Mouse (Mus musculus) kidney, embryonic 16.5 days (tissue): ENCODE data around the gene Tsc22d4. TPM values are rescaled to one million over a fixed set of nuclear protein-coding genes. Genes with fewer than 3 reads are reported as not detected.

Experiments used
- ATAC-seq: fragments of 200-750 bp; cut with Nextera tagmentation; 2 replicates; pipeline ENCODE4 v1.8.0; 2017; ENCODE audit warnings: moderate TSS enrichment; ENCODE audit not compliant: low FRiP score, low TSS enrichment
- H3K27ac ChIP-seq: fragments of 300-500 bp; sonication (generic); 2 replicates; pipeline ENCODE4 v1.5.1; 2014; ENCODE audit warnings: low read length
- H3K27me3 ChIP-seq: fragments of 300-500 bp; sonication (generic); 2 replicates; pipeline ENCODE4 v1.6.1; 2014; ENCODE audit warnings: low read length, control low read depth, mixed read lengths; ENCODE audit not compliant: insufficient read depth
- H3K36me3 ChIP-seq: fragments of 300-500 bp; sonication (generic); 2 replicates; pipeline ENCODE4 v1.6.1; 2014; ENCODE audit warnings: low read length, control low read depth, mixed read lengths; ENCODE audit not compliant: insufficient read depth
- H3K4me1 ChIP-seq: fragments of 300-500 bp; sonication (generic); 2 replicates; pipeline ENCODE4 v1.6.1; 2014; ENCODE audit warnings: low read length, control low read depth, mixed read lengths; ENCODE audit not compliant: insufficient read depth
- H3K4me2 ChIP-seq: fragments of 300-500 bp; sonication (generic); replicated peaks from 2 replicates; pipeline ENCODE4 v1.6.1; 2014; ENCODE audit warnings: low read depth, low read length
- H3K4me3 ChIP-seq: fragments of 300-500 bp; sonication (generic); 2 replicates; pipeline ENCODE4 v1.5.1; 2014; ENCODE audit warnings: mild to moderate bottlenecking, low read length
- H3K9ac ChIP-seq: fragments of 300-500 bp; sonication (generic); replicated peaks from 2 replicates; pipeline ENCODE4 v1.6.1; 2014; ENCODE audit warnings: low read length
- H3K9me3 ChIP-seq: fragments of 300-500 bp; sonication (generic); 2 replicates; pipeline ENCODE4 v1.6.1; 2016; ENCODE audit warnings: low read length, control low read depth
- WGBS: fragments of 180-500 bp; shearing (Covaris S2); extraction: QIAGEN DNeasy Blood & Tissue Kit; methylation state at CpG from one replicate; pipeline ENCODE4 v1.1.7; 2014; 5-methylcytosine and 5-hydroxymethylcytosine counted together
- polyA plus RNA-seq: library from polyadenylated mRNA; unstranded; fragments of >200 nt; fragmentation: Nextera tagmentation; extraction: Ambion mirVana; gene quantifications from 2 replicates; pipeline ENCODE4 v1.2.1, GENCODE M21; 2015

Gene Tsc22d4
- polyA plus RNA-seq, 1 experiment from 2014 or later, result 129 TPM

DNA sequence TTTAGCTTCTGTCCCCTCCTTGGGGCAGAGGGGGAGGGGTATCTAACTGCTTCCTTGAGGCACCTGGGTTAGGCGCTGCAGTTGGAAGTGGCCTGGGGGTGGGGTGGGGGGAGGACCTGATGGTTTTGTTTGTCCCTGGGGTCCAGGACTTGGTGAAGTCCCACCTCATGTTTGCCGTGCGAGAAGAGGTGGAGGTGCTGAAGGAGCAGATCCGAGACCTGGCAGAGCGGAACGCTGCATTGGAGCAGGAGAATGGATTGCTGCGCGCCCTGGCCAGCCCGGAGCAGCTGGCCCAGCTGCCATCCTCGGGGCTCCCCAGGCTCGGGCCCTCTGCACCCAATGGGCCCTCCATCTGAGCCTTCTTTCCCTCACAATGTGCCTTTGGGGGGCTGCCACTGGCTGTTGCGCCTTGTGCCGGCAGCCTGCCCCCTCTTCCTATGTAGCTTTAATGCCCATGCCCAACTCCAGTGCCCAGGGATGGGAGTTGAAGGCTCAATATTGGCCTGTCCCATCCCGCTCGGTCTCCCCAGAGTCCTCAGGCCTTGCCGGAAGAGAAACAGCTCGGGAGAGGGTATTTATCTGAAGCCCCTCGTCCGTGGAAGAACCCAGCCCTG lies 13.5 kb downstream of the Tsc22d4 start:
- peaks cover 3% of the 10 kb centered on the region; the same call in 1 of the 2 replicates for H3K4me1 ChIP-seq
- no peaks in the 10 kb centered on the region for H3K27me3 ChIP-seq
- no peaks in the 10 kb centered on the region for H3K9me3 ChIP-seq
- no peak overlapping the region for H3K27ac ChIP-seq
- H3K36me3 ChIP-seq, result peaks cover 34% of the 10 kb centered on the region
- WGBS, result 93% methylated on average over 19 of the region's 19 CpGs
- H3K9ac ChIP-seq, result no peak overlapping the region
- ATAC-seq, result no peak
- H3K4me3 ChIP-seq, result no peak overlapping the region
- no peak overlapping the region for H3K4me2 ChIP-seq

- H3K9me3 ChIP-seq, result no peaks in the 10 kb centered on the region
- no peak overlapping the region for H3K4me2 ChIP-seq
- H3K9ac ChIP-seq, result no peak overlapping the region
- peaks cover 3% of the 10 kb centered on the region; the same call in 1 of the 2 replicates for H3K4me1 ChIP-seq
- H3K27ac ChIP-seq, result no peak overlapping the region
- no peak overlapping the region for H3K4me3 ChIP-seq
- H3K36me3 ChIP-seq, result peaks cover 30% of the 10 kb centered on the region
- H3K27me3 ChIP-seq, result no peaks in the 10 kb centered on the region
- peak; percentile 42; the same call in 1 of the 2 replicates for ATAC-seq
- WGBS, result 45% methylated on average over 4 of the region's 4 CpGs
These were observed 14.5 kb downstream of the Tsc22d4 start for GRCm38 (mm10) chr5:137759971-137760412.

- no peak for ATAC-seq
These were observed 19.2 kb downstream of the Tsc22d4 start for GRCm38 (mm10) chr5:137764609-137765340.

GRCm38 (mm10) chr5:137766270-137766669 lies 20.7 kb downstream of the Tsc22d4 start:
- no peak for ATAC-seq
- WGBS, result 68% methylated on average over 3 of the region's 3 CpGs
- peaks cover 4% of the 10 kb centered on the region; the same call in 1 of the 2 replicates for H3K9me3 ChIP-seq
- H3K27me3 ChIP-seq, result no peaks in the 10 kb centered on the region
- 0 out of 2 replicates have a peak, but pooled peaks cover 2% of the 10 kb centered on the region for H3K36me3 ChIP-seq
- no peak overlapping the region for H3K9ac ChIP-seq
- no peak overlapping the region for H3K4me3 ChIP-seq
- H3K4me2 ChIP-seq, result no peak overlapping the region
- no peaks in the 10 kb centered on the region for H3K4me1 ChIP-seq
- H3K27ac ChIP-seq, result no peak overlapping the region

More at GRCm38 (mm10) chr5:137764609-137765340, 19.2 kb downstream of the Tsc22d4 start:
- Histone ChIP-seq H3K4me2 (no peak overlapping the region), H3K4me3 (no peak overlapping the region), H3K4me1 (no peaks in the 10 kb centered on the region), H3K36me3 (0 out of 2 replicates have a peak, but pooled peaks cover 3% of the 10 kb centered on the region), H3K27me3 (no peaks in the 10 kb centered on the region), H3K9ac (no peak overlapping the region), H3K9me3 (peaks cover 4% of the 10 kb centered on the region; the same call in 1 of the 2 replicates), H3K27ac (no peak overlapping the region)
- 60% methylated on average over 9 of the region's 9 CpGs for WGBS

DNA sequence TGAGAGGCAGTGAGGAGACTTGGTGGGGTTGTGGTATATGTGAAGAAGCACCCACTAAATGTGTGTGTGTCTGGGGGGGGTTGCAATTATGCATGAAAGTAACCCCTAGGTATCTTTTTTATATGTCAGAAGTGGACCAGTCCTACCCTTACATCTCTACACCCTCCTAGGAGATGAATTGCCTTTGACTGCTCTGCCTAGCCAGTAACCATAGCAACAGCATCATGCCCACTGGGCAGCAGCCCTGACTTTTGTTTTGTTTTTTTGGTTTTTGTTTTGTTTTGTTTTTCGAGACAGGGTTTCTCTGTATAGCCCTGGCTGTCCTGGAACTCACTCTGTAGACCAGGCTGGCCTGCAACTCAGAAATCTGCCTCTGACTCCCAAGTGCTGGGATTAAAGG lies 22.9 kb downstream of the Tsc22d4 start:
- 59% methylated on average over 1 of the region's 1 CpGs for WGBS
- Histone ChIP-seq H3K4me3 (no peak overlapping the region), H3K4me1 (no peaks in the 10 kb centered on the region), H3K27me3 (no peaks in the 10 kb centered on the region), H3K4me2 (no peak overlapping the region), H3K27ac (no peak overlapping the region), H3K9ac (no peak overlapping the region), H3K36me3 (no peaks in the 10 kb centered on the region), H3K9me3 (peaks cover 4% of the 10 kb centered on the region; the same call in 1 of the 2 replicates)
- ATAC-seq, result no peak

- no peak overlapping the region for H3K27ac ChIP-seq
- H3K4me1 ChIP-seq, result no peaks in the 10 kb centered on the region
- no peak overlapping the region for H3K4me2 ChIP-seq
- H3K9me3 ChIP-seq, result peaks cover 4% of the 10 kb centered on the region; the same call in 1 of the 2 replicates
- WGBS, result 55% methylated on average over 2 of the region's 2 CpGs
- no peak overlapping the region for H3K9ac ChIP-seq
- no peak for ATAC-seq
- H3K36me3 ChIP-seq, result no peaks in the 10 kb centered on the region
- H3K27me3 ChIP-seq, result no peaks in the 10 kb centered on the region
- H3K4me3 ChIP-seq, result no peak overlapping the region
These were observed 25.2 kb downstream of the Tsc22d4 start for GRCm38 (mm10) chr5:137770709-137771108.

- no peak overlapping the region for H3K4me2 ChIP-seq
- H3K27me3 ChIP-seq, result no peaks in the 10 kb centered on the region
- 0 out of 2 replicates have a peak, but pooled peaks cover 7% of the 10 kb centered on the region for H3K4me1 ChIP-seq
- no peak for ATAC-seq
- no peak overlapping the region for H3K9ac ChIP-seq
- no peak overlapping the region for H3K27ac ChIP-seq
- no peak overlapping the region for H3K4me3 ChIP-seq
- no peaks in the 10 kb centered on the region for H3K36me3 ChIP-seq
- H3K9me3 ChIP-seq, result no peaks in the 10 kb centered on the region
These were observed 27.2 kb downstream of the Tsc22d4 start for GRCm38 (mm10) chr5:137772755-137773154.

GRCm38 (mm10) chr5:137775587-137776290 lies 30.2 kb downstream of the Tsc22d4 start:
- no peak overlapping the region for H3K4me3 ChIP-seq
- H3K27me3 ChIP-seq, result no peaks in the 10 kb centered on the region
- H3K36me3 ChIP-seq, result peaks cover 8% of the 10 kb centered on the region
- WGBS, result 94% methylated on average over 2 of the region's 2 CpGs
- ATAC-seq, result no peak
- no peak overlapping the region for H3K4me2 ChIP-seq
- no peak overlapping the region for H3K9ac ChIP-seq
- H3K9me3 ChIP-seq, result no peaks in the 10 kb centered on the region
- peaks cover 15% of the 10 kb centered on the region for H3K4me1 ChIP-seq
- H3K27ac ChIP-seq, result peak overlapping the region; percentile 9; the same call in 1 of the 2 replicates

GRCm38 (mm10) chr5:137776408-137776918 lies 30.9 kb downstream of the Tsc22d4 start:
- ATAC-seq, result peak; percentile 47
- H3K4me2 ChIP-seq, result no peak overlapping the region
- peak overlapping the region; percentile 9 for H3K27ac ChIP-seq

More at GRCm38 (mm10) chr5:137776408-137776918, 30.9 kb downstream of the Tsc22d4 start:
- Histone ChIP-seq H3K4me3 (no peak overlapping the region), H3K9me3 (no peaks in the 10 kb centered on the region), H3K4me1 (peaks cover 15% of the 10 kb centered on the region), H3K36me3 (peaks cover 14% of the 10 kb centered on the region), H3K27me3 (no peaks in the 10 kb centered on the region), H3K9ac (peak overlapping the region; percentile 24; the same call in 1 of the 2 replicates)
- WGBS, result 27% methylated on average over 5 of the region's 5 CpGs
